Mouse (Mus musculus): ENCODE data around the gene Akr1c6. TPM values are rescaled to one million over a fixed set of nuclear protein-coding genes. Genes with fewer than 3 reads are reported as not detected.

Gene Akr1c6
- 0.66 and 0.78 TPM in 2 replicates for polyA plus RNA-seq (2012; rRNA removed)

GRCm38 (mm10) chr13:4434006-4434405, at the start of gene Akr1c6:
Akr1c6 (plus strand) TSS chr13:4434306.

Other genes with a start within 250 kb of the Akr1c6 start
- gene Akr1c13, start 243.2 kb upstream of the Akr1c6 start, polyA plus RNA-seq (2012; rRNA removed), result 16.4 and 21.1 TPM in 2 replicates
- gene Akr1c19, start 205.6 kb upstream of the Akr1c6 start, polyA plus RNA-seq (2012; rRNA removed), result 15.7 and 19.6 TPM in 2 replicates
- 6.7 and 9.0 TPM in 2 replicates for gene Akr1c12, start 154.9 kb upstream of the Akr1c6 start, polyA plus RNA-seq (2012; rRNA removed)
- 0.03 and 0.10 TPM in 2 replicates for gene Akr1c20, start 89.0 kb downstream of the Akr1c6 start, polyA plus RNA-seq (2012; rRNA removed)
- 0.02 TPM in 1 of 2 replicates, not detected in the other for gene Akr1c21, start 139.8 kb downstream of the Akr1c6 start, polyA plus RNA-seq (2012; rRNA removed)
- 7.0 and 7.1 TPM in 2 replicates for gene Akr1e1, start 174.9 kb downstream of the Akr1c6 start, polyA plus RNA-seq (2012; rRNA removed)